Mouse (Mus musculus) lung, adult 2 months (tissue): ENCODE data around the gene Bard1.

Experiments used
- CTCF ChIP-seq: fragments of 200-500 bp; IDR thresholded peaks from 2 replicates; pipeline ENCODE4 v1.5.1; 2011; ENCODE audit warnings: mild to moderate bottlenecking, low read length, control low read depth; ENCODE audit not compliant: insufficient read depth
- POLR2A ChIP-seq: fragments of 200-500 bp; IDR thresholded peaks from 2 replicates; pipeline ENCODE4 v1.6.1; 2011; ENCODE audit warnings: low read depth, mild to moderate bottlenecking, control low read depth, low read length, borderline replicate concordance; ENCODE audit errors: extremely low read depth

GRCm38 (mm10) chr1:70996766-70997165, 106.2 kb downstream of the Bard1 start:
- no peak for TF ChIP-seq CTCF
- TF ChIP-seq POLR2A, result no peak
